Mouse (Mus musculus): Measurements from ENCODE around the gene Fbxo6. TPM values are rescaled to one million over a fixed set of nuclear protein-coding genes. Genes with fewer than 3 reads are reported as not detected.

The Fbxo6 gene
- polyA plus RNA-seq, 1 experiment: 23.2 TPM

GRCm38 (mm10) chr4:148098666-148099065 is 53.3 kb downstream of the Fbxo6 start:
- TF ChIP-seq CTCF (IDR thresholded peaks at IDR 0.05; ENCODE audit: borderline replicate concordance, insufficient read depth, low read length): no peak
- TF ChIP-seq POLR2A (IDR thresholded peaks at IDR 0.05; ENCODE audit: low read depth, low read length): no peak
- Histone ChIP-seq H3K27ac (ENCODE audit: insufficient read depth, low read length) (no peak overlapping the region), H3K4me1 (ENCODE audit: control insufficient read depth, insufficient read depth, low read length) (no peaks in the 10 kb centered on the region), H3K4me3 (ENCODE audit: insufficient read depth, low read length) (no peak overlapping the region)

- Histone ChIP-seq H3K4me3 (ENCODE audit: insufficient read depth, low read length) (no peak overlapping the region), H3K4me1 (ENCODE audit: control insufficient read depth, insufficient read depth, low read length) (no peaks in the 10 kb centered on the region), H3K27ac (ENCODE audit: insufficient read depth, low read length) (no peak overlapping the region)
- no peak for TF ChIP-seq POLR2A (IDR thresholded peaks at IDR 0.05; ENCODE audit: low read depth, low read length)
- no peak for TF ChIP-seq CTCF (IDR thresholded peaks at IDR 0.05; ENCODE audit: borderline replicate concordance, insufficient read depth, low read length)
Measured at GRCm38 (mm10) chr4:148097936-148098335, 54.0 kb downstream of the Fbxo6 start.

Other genes starting within 250 kb of the Fbxo6 start
- gene Mfn2, start 247.4 kb downstream of the Fbxo6 start, polyA plus RNA-seq (2011; ENCODE audit: insufficient read length, low read depth, missing spikeins): 55.3 and 60.2 TPM in 2 replicates
- gene Plod1, start 215.4 kb downstream of the Fbxo6 start, polyA plus RNA-seq (2011; ENCODE audit: insufficient read length, low read depth, missing spikeins): 53.3 and 64.4 TPM in 2 replicates
- gene 2510039O18Rik, start 211.2 kb downstream of the Fbxo6 start, polyA plus RNA-seq (2011; ENCODE audit: insufficient read length, low read depth, missing spikeins): 33.0 and 36.8 TPM in 2 replicates
- gene Nppb, start 166.4 kb downstream of the Fbxo6 start, polyA plus RNA-seq (2011; ENCODE audit: insufficient read length, low read depth, missing spikeins): 2.5 and 6.2 TPM in 2 replicates
- 1.4 TPM in 1 of 2 replicates, not detected in the other for gene Nppa, start 151.4 kb downstream of the Fbxo6 start, polyA plus RNA-seq (2011; ENCODE audit: insufficient read length, low read depth, missing spikeins)
- gene Clcn6, start 113.3 kb downstream of the Fbxo6 start, polyA plus RNA-seq (2011; ENCODE audit: insufficient read length, low read depth, missing spikeins): 11.8 and 13.2 TPM in 2 replicates
- 39.5 and 45.1 TPM in 2 replicates for gene Mthfr, start 113.1 kb downstream of the Fbxo6 start, polyA plus RNA-seq (2011; ENCODE audit: insufficient read length, low read depth, missing spikeins)
- gene Agtrap, start 64.1 kb downstream of the Fbxo6 start, polyA plus RNA-seq (2011; ENCODE audit: insufficient read length, low read depth, missing spikeins): 13.7 and 17.2 TPM in 2 replicates
- 15.5 and 30.0 TPM in 2 replicates for gene Mad2l2, start 21.8 kb downstream of the Fbxo6 start, polyA plus RNA-seq (2011; ENCODE audit: insufficient read length, low read depth, missing spikeins)
- gene Draxin, start 21.4 kb downstream of the Fbxo6 start, polyA plus RNA-seq (2011; ENCODE audit: insufficient read length, low read depth, missing spikeins): 0.12 and 0.23 TPM in 2 replicates
- gene Fbxo44, start 8.3 kb upstream of the Fbxo6 start, polyA plus RNA-seq (2011; ENCODE audit: insufficient read length, low read depth, missing spikeins): 9.3 and 10.6 TPM in 2 replicates
- 3.2 and 4.0 TPM in 2 replicates for gene Fbxo2, start 8.5 kb upstream of the Fbxo6 start, polyA plus RNA-seq (2011; ENCODE audit: insufficient read length, low read depth, missing spikeins)
- gene Disp3, start 135.8 kb upstream of the Fbxo6 start, polyA plus RNA-seq (2011; ENCODE audit: insufficient read length, low read depth, missing spikeins): not detected in 2 replicates